Mouse (Mus musculus) lung, postnatal 0 days (tissue): ENCODE results near the gene Nlgn2.

Source experiments
- CTCF ChIP-seq: IDR thresholded peaks from 2 replicates; pipeline ENCODE4 v1.5.1; 2016; ENCODE audit warnings: antibody characterized with exemption, mild to moderate bottlenecking
- EP300 ChIP-seq: IDR thresholded peaks from 2 replicates; pipeline ENCODE4 v1.6.1; 2016; ENCODE audit warnings: antibody characterized with exemption, mild to moderate bottlenecking, control low read depth

- TF ChIP-seq CTCF (no peak), EP300 (no peak)
Measured at GRCm38 (mm10) chr11:69787306-69787705, 50.3 kb downstream of the Nlgn2 start.
